Mouse (Mus musculus) fibroblast of lung, adult 2 months (primary cell): ENCODE measurements around the gene Zfp442.
A peak's percentile ranks its signal among the peaks of the same experiment; 100 is the strongest.
"Not testable (repeated sequence)": the region's sequence is repeated elsewhere in the genome, so short reads cannot be mapped to it uniquely, and the experiment has no call there.

ENCODE experiments used
- DNase-seq: peaks from one replicate; pipeline ENCODE4 v3.0.0-alpha.2; 2011; ENCODE audit warnings: low read depth

Gene Zfp442

DNA sequence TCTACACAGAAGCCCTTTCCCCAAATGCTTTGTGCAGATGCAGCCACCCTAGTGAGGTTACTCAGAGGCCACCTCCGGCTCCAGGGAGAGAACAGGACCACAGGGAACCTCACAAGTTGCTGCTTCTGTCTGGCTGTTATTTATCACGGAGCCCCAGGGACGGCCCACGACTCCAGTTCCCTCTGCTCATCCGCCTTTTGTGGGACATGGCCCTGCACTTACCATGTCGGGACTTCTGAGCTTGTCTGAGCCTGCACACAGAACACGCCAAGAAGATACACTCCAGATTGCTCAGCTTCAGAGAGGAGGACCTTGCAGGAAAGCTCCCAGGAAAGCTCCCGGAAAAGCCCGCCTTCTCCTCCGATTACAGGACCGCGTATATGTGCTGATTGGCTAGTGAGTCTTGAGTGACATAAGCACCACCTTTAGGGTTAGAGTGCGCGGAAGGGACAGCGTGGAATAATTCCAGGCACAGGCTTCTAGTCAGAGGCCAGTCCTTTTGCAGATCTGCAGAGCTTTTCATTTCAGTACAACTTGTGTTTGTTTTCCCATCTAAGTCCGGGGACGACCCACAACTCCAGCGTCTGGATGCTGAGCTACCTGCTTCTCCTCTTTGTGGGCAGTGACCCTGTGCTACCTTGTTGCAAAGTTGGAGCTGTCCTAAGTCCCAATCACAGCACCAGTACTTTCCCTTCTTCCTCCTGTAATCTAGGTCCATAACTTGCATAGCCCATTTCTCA is at the start of gene Zfp442:
Zfp442 (minus strand) TSS at position 307 of the 740 bp plus-strand sequence.
- not testable (repeated sequence) for DNase-seq

DNA sequence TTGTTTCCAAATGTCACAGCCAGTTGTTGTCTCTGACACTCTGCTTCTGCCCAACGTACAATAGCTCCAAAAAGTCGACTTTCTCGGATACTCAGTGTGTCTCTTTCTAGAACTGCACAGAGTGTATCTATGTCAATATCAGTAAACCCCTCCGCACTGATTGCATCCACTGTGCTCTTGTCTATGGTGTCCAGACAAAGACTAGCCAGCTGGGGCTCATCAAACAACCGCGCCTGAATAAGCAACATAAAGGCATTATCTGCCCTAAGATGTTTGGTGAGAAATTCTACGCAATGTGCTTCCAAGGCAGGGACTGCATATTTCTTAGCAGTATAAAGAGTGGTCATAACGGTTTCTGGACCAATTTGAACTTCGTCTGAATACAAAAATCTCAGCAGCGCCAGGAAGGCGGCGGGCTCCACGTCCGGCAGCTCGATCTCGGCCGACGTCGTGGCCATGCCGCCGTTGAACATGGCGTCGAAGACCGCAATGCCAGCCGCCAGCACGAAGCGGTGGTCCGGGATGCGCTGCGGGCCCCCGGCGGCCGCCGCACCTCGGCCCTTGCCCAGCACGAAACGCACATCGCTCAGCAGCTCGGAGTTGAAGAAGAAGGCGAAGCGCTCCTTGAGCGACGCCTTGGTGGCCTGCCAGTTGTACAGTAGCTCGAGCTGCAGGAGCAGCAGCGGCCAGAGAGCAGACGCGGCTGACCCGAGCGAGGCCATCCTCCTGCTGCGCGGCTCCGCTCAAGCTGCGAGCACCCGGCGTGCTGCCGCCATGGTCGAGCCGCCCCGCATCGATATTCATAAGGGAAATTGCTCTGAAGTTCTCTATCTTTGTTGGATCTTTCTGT is 49.1 kb upstream of the Zfp442 start:
- not testable (repeated sequence) for DNase-seq

DNA sequence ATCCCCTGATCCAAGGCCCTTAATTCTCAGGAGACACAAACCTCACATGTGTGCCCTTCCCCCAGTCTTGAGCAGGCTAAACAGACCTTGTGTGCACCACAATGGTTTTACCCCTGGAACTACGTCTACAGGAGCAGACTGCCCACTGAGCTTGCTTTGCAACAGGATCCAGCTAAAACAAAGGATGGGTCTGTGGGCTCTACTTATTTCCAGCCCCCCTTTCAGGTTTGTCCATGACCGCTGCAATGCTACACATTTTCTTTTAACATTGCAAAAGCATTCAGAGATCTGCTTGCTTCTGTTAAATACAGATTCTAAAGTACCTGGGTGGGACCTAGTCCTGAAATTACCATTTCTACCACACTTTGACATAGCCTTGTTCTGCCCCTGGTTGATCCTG is 41.7 kb upstream of the Zfp442 start:
- DNase-seq: no peak

DNA sequence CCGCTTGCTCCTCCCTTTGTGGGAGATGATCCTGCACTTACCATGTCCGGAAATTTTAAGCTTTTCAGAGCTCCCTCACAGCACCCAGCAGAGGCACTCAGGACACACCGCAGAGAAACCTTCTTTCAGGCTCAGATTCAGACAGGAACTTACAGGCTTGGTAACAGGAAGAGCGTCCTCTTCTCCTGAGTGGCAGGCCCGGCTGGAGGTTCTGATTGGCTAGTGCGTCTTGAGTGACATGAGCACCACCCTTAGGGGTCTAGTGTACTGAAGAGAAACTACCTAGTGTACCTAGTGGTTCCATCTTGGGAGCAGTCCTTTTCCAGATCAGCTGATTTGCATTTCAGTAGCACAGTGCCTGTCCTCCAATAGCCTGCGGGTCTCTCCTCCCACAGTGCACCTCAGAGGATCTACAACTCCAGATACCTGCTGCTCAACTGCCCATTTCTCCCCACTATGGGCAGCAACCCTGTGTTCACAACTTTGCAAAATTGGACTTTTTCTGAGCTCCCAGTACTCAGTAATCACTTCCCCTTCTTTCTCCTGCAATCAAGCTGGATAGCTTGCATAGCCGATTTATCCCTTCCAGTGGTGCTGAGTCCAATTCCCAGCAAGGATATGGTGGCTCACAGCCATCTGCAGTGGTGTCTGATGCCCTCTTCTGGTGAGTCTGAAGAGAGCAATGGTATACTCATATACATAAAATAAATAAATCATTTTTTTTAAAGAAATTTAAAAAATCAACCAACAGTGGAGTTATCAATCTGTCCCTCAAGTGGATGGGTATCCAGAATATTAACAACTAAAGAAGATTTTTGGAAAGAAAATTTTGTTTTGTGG is 33.9 kb upstream of the Zfp442 start, which contains the start of gene Zfp345:
Zfp345 (minus strand) TSS at position 153 of the 840 bp plus-strand sequence.
- DNase-seq: not testable (repeated sequence)

DNA sequence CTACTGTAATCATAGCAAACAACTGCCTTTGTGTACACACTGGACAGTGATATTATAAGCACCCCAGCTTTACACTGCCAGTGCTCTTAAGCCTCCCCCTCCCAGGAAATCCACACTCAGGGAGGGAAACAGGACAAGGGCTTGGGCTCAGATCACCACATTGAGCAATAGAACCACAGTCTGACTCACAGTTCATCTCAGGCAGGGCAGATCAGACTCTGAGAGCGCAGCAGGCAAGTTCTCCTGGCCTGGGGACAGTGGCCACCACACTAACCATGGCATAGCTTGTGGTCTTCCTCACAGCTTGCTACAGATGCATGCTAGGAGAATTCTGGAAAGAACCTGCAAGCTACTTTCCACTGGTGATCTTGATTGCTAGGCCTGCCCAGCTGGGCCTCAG is 12.2 kb downstream of the Zfp442 start:
- DNase-seq: not testable (repeated sequence)

DNA sequence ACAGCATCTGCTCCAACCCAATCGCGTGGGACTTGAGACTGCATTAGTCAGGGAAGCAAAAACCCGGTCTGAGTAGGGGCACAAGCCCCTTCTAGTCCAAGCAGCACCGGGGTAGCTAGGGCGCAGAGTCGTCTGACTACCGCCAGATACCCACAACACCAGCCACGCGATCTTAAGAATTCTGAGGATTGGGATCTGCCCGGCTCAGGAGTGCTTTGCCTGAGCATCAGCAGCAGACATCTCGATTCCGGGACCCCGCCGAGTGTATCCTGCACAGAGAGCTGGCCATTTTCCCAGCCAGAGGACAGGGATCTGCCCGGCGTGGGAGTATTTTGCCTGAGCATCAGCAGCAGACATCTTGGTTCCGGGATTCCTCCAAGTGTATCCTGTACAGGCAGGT is 39.1 kb downstream of the Zfp442 start:
- not testable (repeated sequence) for DNase-seq

DNA sequence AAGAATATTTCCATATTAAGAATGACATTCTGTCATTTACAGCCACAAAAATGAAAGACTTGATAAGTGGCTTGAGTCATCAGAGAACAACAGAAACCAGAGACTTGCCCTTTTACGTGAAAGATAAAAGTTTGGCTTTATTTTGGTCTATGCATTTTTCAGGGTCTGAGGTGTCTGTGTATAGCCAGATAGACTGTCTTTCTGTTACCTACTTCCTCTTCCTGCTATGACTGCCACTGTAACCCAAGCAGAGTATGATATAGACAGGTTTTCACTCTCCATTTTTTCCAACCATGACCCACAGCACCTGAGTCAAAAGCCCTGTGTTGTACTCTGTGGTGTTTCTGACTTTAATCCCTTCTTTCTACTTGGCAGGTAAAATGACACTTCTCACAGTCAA is 61.1 kb downstream of the Zfp442 start:
- no peak for DNase-seq

DNA sequence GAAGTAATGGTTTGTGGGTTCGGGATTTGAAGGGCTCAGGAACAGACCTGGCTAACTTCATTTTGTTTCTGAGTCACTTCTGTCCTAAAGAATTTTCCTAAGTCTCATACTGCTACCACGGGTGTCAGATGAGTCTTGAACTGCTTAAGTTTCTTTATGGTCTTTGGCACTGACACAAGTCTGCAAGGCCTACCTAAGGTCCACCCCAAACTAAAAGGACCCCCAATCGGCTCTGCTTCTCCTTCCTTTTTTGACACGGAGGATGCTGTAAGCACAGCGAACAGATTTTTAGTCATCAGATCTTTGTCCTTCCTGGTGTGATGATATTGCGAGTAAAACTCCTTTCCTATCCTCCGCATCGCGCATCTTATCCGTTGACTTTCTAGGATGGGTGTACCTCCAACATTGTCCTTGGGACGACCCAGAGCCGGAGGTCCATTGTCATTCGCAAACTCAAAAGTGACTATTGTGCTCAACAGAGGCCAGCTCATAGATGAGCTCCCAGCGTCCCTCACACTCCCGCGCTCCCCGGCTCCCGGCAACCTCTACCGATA is 65.7 kb downstream of the Zfp442 start:
- DNase-seq: not testable (repeated sequence)

DNA sequence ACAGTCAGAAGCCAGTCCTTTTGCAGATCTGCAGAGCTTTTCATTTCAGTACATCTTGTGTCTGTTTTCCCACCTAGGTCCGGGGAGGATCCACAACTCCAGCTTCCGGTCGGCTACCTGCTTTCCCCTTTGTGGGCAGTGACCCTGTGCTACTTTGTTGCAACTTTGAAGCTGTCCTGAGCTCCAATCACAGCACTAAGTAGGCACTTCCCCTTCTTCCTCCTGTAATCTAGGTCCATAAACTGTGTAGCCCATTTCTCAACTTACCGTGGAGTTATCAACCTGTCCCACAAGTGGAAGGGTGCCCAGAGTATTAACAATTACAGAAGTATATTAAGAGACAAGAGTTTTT is 88.4 kb downstream of the Zfp442 start:
- no peak for DNase-seq

DNA sequence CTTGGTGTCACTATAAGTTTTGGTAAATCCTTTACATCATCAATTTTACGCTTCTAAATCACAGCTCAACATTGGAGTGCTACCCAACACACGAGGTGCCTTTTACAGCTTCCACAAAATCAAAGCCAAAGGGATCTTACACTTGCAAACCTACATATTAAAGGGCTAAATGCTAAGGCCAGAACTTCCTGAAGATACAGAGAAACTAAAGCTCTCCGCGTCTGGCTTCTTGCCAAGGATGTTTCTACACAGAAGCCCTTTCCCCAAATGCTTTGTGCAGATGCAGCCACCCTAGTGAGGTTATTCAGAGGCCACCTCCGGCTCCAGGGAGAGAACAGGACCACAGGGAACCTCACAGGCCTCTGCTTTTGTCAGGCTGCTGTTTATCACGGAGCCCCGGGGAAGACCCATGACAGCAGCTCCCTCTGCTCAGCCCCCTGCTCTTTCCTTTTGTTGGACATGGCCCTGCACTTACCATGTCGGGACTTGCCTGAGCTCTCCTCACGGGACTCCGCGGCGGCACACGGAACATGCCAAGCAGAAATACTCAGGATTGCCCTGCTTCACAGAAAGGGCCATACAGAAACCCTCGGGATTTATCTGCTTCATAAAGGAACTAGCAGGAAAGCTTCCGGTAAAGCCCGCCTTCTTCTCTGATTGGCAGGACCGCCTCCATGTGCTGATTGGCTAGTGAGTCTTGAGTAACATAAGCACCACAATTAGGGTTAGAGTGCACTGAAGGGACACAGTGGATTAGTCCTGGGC is 89.0 kb downstream of the Zfp442 start, which contains the start of gene 3300002I08Rik:
3300002I08Rik (minus strand) TSS at position 653 of the 765 bp plus-strand sequence.
- peak; percentile 82 for DNase-seq
